Mouse (Mus musculus) embryonic facial prominence, embryonic 14.5 days (tissue): ENCODE data around the gene Slc25a51. TPM values are rescaled to one million over a fixed set of nuclear protein-coding genes. Genes with fewer than 3 reads are reported as not detected.

Experiments used
- ATAC-seq: fragments of 200-750 bp; cut with Nextera tagmentation; 2 replicates; pipeline ENCODE4 v1.8.0; 2017; ENCODE audit warnings: low read depth, moderate number of reproducible peaks, moderate TSS enrichment
- DNase-seq: peaks from one replicate; pipeline ENCODE4 v3.0.0-alpha.2; 2015; ENCODE audit warnings: low spot score
- H3K27ac ChIP-seq: fragments of 300-500 bp; sonication (generic); replicated peaks from 2 replicates; pipeline ENCODE4 v1.5.1; 2014; ENCODE audit warnings: low read depth, mild to moderate bottlenecking, low read length, moderate library complexity
- H3K27me3 ChIP-seq: fragments of 300-500 bp; sonication (generic); replicated peaks from 2 replicates; pipeline ENCODE4 v1.6.1; 2014; ENCODE audit warnings: low read length; ENCODE audit not compliant: control insufficient read depth, insufficient read depth
- H3K36me3 ChIP-seq: fragments of 300-500 bp; sonication (generic); 2 replicates; pipeline ENCODE4 v1.6.1; 2014; ENCODE audit warnings: low read length, mixed read lengths; ENCODE audit not compliant: control insufficient read depth, insufficient read depth
- H3K4me1 ChIP-seq: fragments of 300-500 bp; sonication (generic); 2 replicates; pipeline ENCODE4 v1.6.1; 2014; ENCODE audit warnings: antibody characterized with exemption, low read length; ENCODE audit not compliant: control insufficient read depth, insufficient read depth
- H3K4me2 ChIP-seq: fragments of 300-500 bp; sonication (generic); 2 replicates; pipeline ENCODE4 v1.6.1; 2014; ENCODE audit warnings: low read depth, mild to moderate bottlenecking, low read length, moderate library complexity, mixed read lengths
- H3K4me3 ChIP-seq: fragments of 300-500 bp; sonication (generic); 2 replicates; pipeline ENCODE4 v1.5.1; 2014; ENCODE audit warnings: low read depth, mild to moderate bottlenecking, low read length
- H3K9ac ChIP-seq: fragments of 300-500 bp; sonication (generic); 2 replicates; pipeline ENCODE4 v1.6.1; 2014; ENCODE audit warnings: low read depth, mild to moderate bottlenecking, low read length, moderate library complexity, mixed read lengths
- H3K9me3 ChIP-seq: fragments of 300-500 bp; sonication (generic); 2 replicates; pipeline ENCODE4 v1.6.1; 2016; ENCODE audit warnings: low read length; ENCODE audit not compliant: control insufficient read depth
- WGBS: fragments of 180-500 bp; shearing (Covaris S2); extraction: QIAGEN DNeasy Blood & Tissue Kit; methylation state at CpG from one replicate; pipeline ENCODE4 v1.1.7; 2014; 5-methylcytosine and 5-hydroxymethylcytosine counted together
- polyA plus RNA-seq: library from polyadenylated mRNA; unstranded; fragments of >200 nt; fragmentation: Nextera tagmentation; extraction: Ambion mirVana; gene quantifications from 2 replicates; pipeline ENCODE4 v1.2.1, GENCODE M21; 2014

Slc25a51 gene
- 47.8 and 54.9 TPM in 2 replicates for polyA plus RNA-seq

GRCm38 (mm10) chr4:45408427-45409132 lies at the start of gene Slc25a51:
Gene Slc25a51 (minus strand): TSS chr4:45408766.
- no peaks in the 10 kb centered on the region for H3K9me3 ChIP-seq
- peak within 1 kb of the TSS; percentile 96 for H3K9ac ChIP-seq
- WGBS = 2% methylated on average over 26 of the region's 67 CpGs
- peaks cover 15% of the 10 kb centered on the region for H3K4me1 ChIP-seq
- H3K27me3 ChIP-seq = no peaks in the 10 kb centered on the region
- peak within 1 kb of the TSS; percentile 97 for H3K4me3 ChIP-seq
- ATAC-seq = peak; percentile 98
- H3K27ac ChIP-seq = peak within 1 kb of the TSS; percentile 86
- peak; percentile 97 for DNase-seq
- H3K36me3 ChIP-seq = peaks cover 10% of the 10 kb centered on the region
- H3K4me2 ChIP-seq = peak within 1 kb of the TSS; percentile 82

GRCm38 (mm10) chr4:45457543-45457942 lies 49.0 kb upstream of the Slc25a51 start:
- H3K4me2 ChIP-seq = no peak overlapping the region

GRCm38 (mm10) chr4:45455001-45455400 lies 46.4 kb upstream of the Slc25a51 start:
- H3K27ac ChIP-seq = no peak overlapping the region
- H3K9me3 ChIP-seq = no peaks in the 10 kb centered on the region
- no peak for DNase-seq
- peaks cover 27% of the 10 kb centered on the region for H3K4me1 ChIP-seq
- WGBS = 79% methylated on average over 4 of the region's 4 CpGs
- H3K4me2 ChIP-seq = no peak overlapping the region
- ATAC-seq = no peak
- H3K9ac ChIP-seq = no peak overlapping the region
- H3K27me3 ChIP-seq = no peaks in the 10 kb centered on the region
- H3K4me3 ChIP-seq = no peak overlapping the region
- no peaks in the 10 kb centered on the region for H3K36me3 ChIP-seq

More at GRCm38 (mm10) chr4:45457543-45457942, 49.0 kb upstream of the Slc25a51 start:
- Histone ChIP-seq H3K27me3 (no peaks in the 10 kb centered on the region), H3K27ac (no peak overlapping the region), H3K9me3 (no peaks in the 10 kb centered on the region), H3K4me3 (no peak overlapping the region), H3K36me3 (no peaks in the 10 kb centered on the region), H3K9ac (no peak overlapping the region), H3K4me1 (peaks cover 27% of the 10 kb centered on the region)
- DNase-seq (no peak), ATAC-seq (no peak)
- 87% methylated on average over 2 of the region's 2 CpGs for WGBS

GRCm38 (mm10) chr4:45453271-45453851 lies 44.8 kb upstream of the Slc25a51 start:
- ATAC-seq (no peak; the same call in 1 of the 2 replicates), DNase-seq (no peak)
- 38% methylated on average over 3 of the region's 3 CpGs for WGBS
- H3K4me1 ChIP-seq = peaks cover 18% of the 10 kb centered on the region
- H3K4me3 ChIP-seq = no peak overlapping the region
- H3K4me2 ChIP-seq = no peak overlapping the region
- no peaks in the 10 kb centered on the region for H3K36me3 ChIP-seq
- no peak overlapping the region for H3K27ac ChIP-seq
- no peaks in the 10 kb centered on the region for H3K27me3 ChIP-seq
- H3K9ac ChIP-seq = no peak overlapping the region
- H3K9me3 ChIP-seq = no peaks in the 10 kb centered on the region

- Histone ChIP-seq H3K4me3 (no peak overlapping the region), H3K4me1 (peaks cover 18% of the 10 kb centered on the region), H3K9me3 (no peaks in the 10 kb centered on the region), H3K9ac (no peak overlapping the region), H3K27ac (0 out of 2 replicates have a peak overlapping the region, but pooled peaks have one; percentile 15), H3K4me2 (no peak overlapping the region), H3K27me3 (no peaks in the 10 kb centered on the region), H3K36me3 (no peaks in the 10 kb centered on the region)
- no peak for DNase-seq
- no peak for ATAC-seq
- 59% methylated on average over 7 of the region's 7 CpGs for WGBS
Observed at GRCm38 (mm10) chr4:45452569-45453111, 44.1 kb upstream of the Slc25a51 start.

GRCm38 (mm10) chr4:45449012-45449411 lies 40.4 kb upstream of the Slc25a51 start:
- no peak overlapping the region for H3K4me2 ChIP-seq
- ATAC-seq = no peak
- no peak for DNase-seq
- no peak overlapping the region for H3K9ac ChIP-seq
- peaks cover 15% of the 10 kb centered on the region for H3K36me3 ChIP-seq
- no peak overlapping the region for H3K27ac ChIP-seq
- H3K4me1 ChIP-seq = peaks cover 14% of the 10 kb centered on the region
- no peak overlapping the region for H3K4me3 ChIP-seq
- no peaks in the 10 kb centered on the region for H3K9me3 ChIP-seq
- 73% methylated on average over 5 of the region's 5 CpGs for WGBS
- no peaks in the 10 kb centered on the region for H3K27me3 ChIP-seq

- WGBS = 90% methylated on average over 7 of the region's 7 CpGs
- Histone ChIP-seq H3K4me1 (peaks cover 8% of the 10 kb centered on the region), H3K9me3 (no peaks in the 10 kb centered on the region), H3K4me3 (no peak overlapping the region), H3K4me2 (no peak overlapping the region), H3K27ac (no peak overlapping the region), H3K9ac (no peak overlapping the region), H3K27me3 (no peaks in the 10 kb centered on the region), H3K36me3 (peaks cover 21% of the 10 kb centered on the region)
- no peak for ATAC-seq
- no peak for DNase-seq
Observed at GRCm38 (mm10) chr4:45448481-45448880, 39.9 kb upstream of the Slc25a51 start.

- Histone ChIP-seq H3K36me3 (peaks cover 23% of the 10 kb centered on the region), H3K4me3 (no peak overlapping the region), H3K4me1 (no peaks in the 10 kb centered on the region), H3K27me3 (no peaks in the 10 kb centered on the region), H3K4me2 (no peak overlapping the region), H3K9ac (no peak overlapping the region), H3K9me3 (no peaks in the 10 kb centered on the region), H3K27ac (no peak overlapping the region)
- WGBS = 82% methylated on average over 5 of the region's 5 CpGs
- DNase-seq = no peak
- ATAC-seq = no peak
Observed at GRCm38 (mm10) chr4:45447196-45447595, 38.6 kb upstream of the Slc25a51 start.
